Mouse (Mus musculus): Measurements from ENCODE around the gene Tmem183a.

The Tmem183a gene

GRCm38 (mm10) chr1:134344005-134344950 lies 17.5 kb downstream of the Tmem183a start:
- peak; percentile 64 for DNase-seq

DNA sequence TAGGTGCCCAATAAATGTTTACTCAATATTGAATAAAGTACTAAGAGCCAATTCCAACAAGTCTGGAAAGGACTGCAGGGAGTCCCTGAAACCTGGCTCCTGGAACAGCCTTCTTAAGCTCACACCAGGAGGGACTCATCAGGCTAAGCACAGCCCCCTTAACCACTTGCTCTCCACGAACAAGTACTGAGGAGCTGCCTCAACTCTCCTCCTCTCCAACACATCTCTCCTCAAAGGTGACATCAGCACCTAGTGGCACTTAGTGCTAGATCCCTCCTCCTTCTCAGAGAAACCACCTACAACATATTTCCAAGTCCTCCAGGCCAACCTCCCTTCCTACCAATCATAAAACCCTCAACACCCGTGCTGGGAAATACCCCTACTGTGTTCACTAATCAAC lies 18.2 kb downstream of the Tmem183a start:
- DNase-seq: no peak

- DNase-seq: no peak
Measured at GRCm38 (mm10) chr1:134342781-134343310, 18.9 kb downstream of the Tmem183a start.

- DNase-seq: no peak
Measured at GRCm38 (mm10) chr1:134342278-134342664, 19.5 kb downstream of the Tmem183a start.

- no peak for DNase-seq
Measured at GRCm38 (mm10) chr1:134341641-134342277, 20.0 kb downstream of the Tmem183a start.

GRCm38 (mm10) chr1:134339757-134340619 lies 21.8 kb downstream of the Tmem183a start:
- DNase-seq: no peak

GRCm38 (mm10) chr1:134339162-134339561 lies 22.6 kb downstream of the Tmem183a start:
- DNase-seq: no peak

DNA sequence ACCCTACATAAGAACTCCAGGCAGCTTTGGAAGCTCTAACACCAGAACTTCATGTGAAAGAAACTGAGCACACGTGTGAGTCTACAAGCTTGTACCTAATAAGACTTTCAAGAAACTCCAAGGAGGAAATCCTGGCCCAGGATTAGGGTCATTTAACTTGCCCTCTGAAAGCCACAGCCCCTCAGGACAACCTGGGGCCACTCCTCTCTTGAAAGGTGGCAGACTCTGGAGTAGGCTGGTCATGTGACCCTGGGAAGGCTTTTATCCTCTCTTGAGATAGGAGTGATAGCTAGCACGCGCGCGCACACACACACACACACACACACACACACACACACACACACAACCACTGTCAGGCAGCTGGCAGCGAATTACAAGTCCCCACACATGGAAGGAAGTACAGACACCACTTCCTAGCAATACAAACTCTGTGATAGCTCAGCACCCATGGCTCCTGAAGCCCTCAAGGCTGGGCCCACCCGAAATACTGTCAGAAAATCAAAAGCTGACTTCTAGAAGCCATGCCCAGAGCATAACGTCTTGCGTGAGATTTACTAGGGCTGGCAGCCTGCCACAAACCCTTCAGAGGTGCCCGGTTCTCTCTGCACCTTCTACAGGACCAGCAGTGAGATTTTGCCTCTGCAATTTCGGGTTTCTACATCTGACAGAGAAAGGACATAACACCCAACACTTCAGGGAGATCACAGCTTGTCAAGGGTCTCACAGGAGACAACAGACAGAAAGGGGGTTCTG lies 24.6 kb downstream of the Tmem183a start:
- no peak for DNase-seq

- no peak for DNase-seq
Measured at GRCm38 (mm10) chr1:134335924-134336810, 25.6 kb downstream of the Tmem183a start.

DNA sequence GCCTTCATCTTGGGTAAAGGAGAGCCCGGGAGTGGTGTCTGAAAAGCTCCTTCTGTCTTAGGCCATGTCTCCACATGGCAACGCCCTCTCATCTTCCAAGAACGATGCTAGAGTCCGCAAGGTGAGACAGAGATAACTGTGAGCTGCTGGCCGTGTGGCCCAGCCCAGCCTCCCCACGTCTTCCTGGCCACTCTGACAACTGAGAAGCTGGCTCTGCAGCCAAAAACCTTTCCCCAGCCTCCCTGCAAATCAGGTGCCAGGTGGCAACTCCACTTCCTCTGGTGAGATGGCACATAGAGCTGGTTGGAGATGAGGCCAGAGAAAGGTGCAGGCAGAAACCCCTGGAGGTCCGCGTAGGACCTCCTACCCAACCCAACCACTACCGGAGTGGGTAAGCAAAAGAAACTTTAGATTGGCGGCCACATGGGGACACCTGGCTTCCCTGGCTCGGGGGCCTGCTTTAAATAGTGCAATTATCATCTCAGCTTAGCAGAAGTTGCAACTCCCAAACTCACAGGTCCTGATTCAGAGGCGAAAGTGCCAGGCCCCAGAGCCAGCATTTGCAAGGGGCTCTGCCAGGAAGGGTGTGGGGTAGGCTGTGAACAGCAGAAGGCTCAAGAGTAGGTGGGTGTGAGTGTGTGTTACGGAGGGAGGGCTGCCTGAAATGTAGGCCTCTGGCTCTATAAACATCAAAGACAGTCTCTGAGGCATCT lies 26.4 kb downstream of the Tmem183a start:
- no peak for DNase-seq

DNA sequence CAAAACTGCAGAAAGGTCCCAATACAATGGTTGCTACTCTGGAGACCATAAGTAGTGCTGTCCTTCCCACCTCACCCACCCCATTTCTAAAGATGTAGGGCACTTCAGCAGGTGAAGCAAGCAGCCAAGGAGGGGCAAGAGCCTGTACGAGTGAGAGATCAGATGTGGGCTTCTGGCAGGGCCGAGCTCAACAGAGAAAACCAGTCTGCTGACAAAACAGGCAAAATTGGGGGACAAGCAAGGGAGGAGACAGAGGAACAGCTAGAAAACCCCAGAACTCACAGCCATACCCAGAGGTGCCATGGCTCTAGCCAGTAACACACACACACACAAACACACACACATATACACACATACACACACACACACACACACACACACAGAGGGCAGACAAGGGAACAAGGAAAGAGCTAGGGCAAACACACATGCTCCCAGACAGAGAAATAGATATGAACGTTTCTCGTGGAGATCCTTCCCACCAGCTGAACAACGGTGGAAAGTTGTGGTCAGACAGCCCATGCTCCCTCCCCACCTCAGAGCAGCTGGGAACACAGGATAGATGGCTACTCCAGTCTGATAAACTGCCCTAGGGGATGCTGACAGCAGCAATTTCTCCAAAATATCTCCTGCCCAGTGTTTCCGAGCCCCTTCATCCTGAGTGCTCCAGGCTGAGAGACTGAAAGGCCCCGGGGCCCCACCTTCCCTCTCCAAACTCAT lies 27.5 kb downstream of the Tmem183a start:
- no peak for DNase-seq

DNA sequence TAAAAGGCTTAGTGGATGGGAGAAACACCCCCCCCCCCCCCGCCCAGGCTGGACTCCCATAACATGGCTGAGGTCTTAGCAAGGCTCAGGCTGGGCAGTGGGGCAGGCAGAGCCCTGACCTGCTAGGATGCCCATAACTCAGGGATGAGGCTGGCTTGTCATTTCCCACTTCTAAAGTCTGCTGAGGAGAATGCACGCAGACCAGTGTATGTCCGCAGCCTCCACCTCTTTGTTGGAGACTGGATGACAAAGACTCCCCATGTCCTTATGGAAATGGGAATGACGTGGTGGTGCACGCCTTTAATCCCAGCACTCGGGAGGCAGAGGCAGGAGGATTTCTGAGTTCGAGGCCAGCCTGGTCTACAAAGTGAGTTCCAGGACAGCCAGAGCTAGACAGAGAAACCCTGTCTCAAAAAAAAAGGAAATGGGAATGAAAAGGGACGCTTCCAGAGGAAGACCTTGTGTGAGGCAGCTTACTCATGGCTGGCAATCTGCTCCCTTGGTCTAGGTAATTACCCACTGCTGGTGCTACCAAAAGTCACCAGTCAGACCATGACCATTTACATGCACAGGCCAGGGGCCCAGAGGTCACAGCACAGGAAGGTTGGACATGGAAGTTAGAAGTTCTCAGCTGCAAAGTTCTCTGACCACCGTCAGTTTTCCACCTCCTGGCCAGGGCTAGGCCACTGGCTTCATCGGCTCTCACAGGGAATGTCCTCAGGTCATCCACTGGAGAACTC lies 28.2 kb downstream of the Tmem183a start:
- no peak for DNase-seq

DNA sequence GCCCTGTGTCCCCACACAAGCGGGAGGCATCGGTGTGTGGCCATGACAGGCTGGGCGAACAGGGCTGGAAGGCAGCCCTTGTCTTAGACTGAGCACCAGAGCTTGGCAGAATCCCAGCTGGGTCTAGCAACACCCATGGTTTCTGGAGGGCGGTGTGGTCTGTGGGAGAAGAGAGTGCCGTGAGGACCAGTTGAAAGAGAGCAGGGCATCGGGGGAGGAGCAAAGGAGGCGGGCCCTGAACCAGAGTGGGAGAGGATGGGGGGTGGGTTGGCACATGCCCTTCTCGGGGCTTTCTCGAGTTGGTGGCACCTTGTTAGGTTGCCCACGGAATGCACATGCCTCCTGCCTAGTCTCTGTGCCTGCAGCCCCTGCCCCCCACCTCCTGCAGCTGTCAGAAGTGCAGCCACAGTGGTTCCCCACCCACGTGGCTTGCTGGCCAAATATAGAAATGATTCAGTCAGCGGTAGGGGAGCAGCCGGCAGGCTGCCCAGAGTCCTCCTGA lies 29.0 kb downstream of the Tmem183a start, which contains the start of gene Ppfia4:
Gene Ppfia4 (minus strand): TSS at position 159 of the 502 bp plus-strand sequence.
- DNase-seq: no peak

- peak; percentile 79 for DNase-seq
Measured at GRCm38 (mm10) chr1:134331879-134332635, 29.7 kb downstream of the Tmem183a start.

- DNase-seq: no peak
Measured at GRCm38 (mm10) chr1:134326841-134327346, 34.9 kb downstream of the Tmem183a start.

GRCm38 (mm10) chr1:134322591-134322990 lies 39.2 kb downstream of the Tmem183a start:
- DNase-seq: peak; percentile 32

DNA sequence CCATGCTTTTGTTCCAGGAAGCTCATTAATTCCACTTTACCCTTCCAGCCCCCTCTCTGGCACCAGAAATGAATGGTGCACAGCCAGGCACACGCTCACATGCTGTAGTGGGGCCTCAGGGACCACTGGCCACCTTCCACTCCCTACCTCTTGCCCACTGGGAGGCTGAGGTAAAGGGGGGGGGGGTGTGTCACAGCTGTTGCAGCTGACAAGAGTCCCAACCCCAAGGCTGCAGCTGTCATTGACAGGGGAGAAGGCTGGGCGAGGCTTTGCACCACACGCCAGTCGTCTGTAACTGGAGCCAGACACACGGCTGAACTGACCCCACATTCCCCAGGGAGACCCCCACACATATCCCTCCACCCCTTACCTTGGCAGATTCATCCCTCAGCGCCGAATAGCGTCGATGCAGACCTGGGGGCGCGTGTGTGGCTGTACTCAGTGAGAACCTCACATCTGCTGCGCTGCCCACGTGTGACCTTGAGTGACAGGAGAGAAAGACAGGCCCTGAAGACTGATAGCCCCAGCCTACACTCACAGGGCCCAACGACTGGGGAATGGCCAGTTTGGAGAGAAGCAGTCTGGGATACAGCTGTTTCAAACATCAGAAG lies 41.0 kb downstream of the Tmem183a start:
- no peak for DNase-seq

Data from kidney, adult 9 months (tissue).